Mouse (Mus musculus) megakaryocyte, embryonic 14.5 days (primary cell): ENCODE measurements around the gene Opcml.

Experiments used
- FLI1 ChIP-seq: IDR thresholded peaks from 2 replicates; pipeline ENCODE4 v1.6.1; 2012; ENCODE audit warnings: low read length, inconsistent platforms, mixed read lengths
- GATA1 ChIP-seq: IDR thresholded peaks from 3 replicates; pipeline ENCODE4 v1.6.1; 2012; ENCODE audit warnings: mixed read lengths, low read length, inconsistent platforms, borderline replicate concordance

- TF ChIP-seq GATA1 (no peak), FLI1 (no peak)
Measured at GRCm38 (mm10) chr9:28764149-28764548, 973.6 kb downstream of the Opcml start.
